Mouse (Mus musculus): Measurements from ENCODE around the gene Egfr. TPM values are rescaled to one million over a fixed set of nuclear protein-coding genes. Genes with fewer than 3 reads are reported as not detected.

Gene Egfr
- polyA plus RNA-seq, 1 experiment: 1.7 TPM

DNA sequence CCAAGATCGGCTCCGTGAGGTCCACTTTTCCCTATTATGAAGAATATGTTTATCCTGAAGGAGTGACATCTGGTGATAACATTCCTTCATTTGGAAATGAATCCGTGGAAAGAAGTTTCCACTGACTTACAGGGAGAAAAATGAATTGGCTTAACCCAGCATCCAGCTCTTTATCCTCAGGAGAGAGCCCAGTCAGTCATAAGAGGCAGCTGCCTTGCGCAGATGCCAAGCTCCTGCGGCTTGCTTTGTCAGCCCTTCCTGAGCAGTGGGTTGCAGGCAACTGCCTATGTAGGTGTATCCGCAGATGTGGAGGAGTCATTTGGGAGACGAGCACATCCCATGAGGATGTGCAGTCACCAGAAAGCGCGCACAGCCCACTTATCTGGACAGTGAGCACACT, 64.4 kb downstream of the Egfr start:
- Histone ChIP-seq H3K4me3 (ENCODE audit: control insufficient read depth, low read depth, low read length) (no peak overlapping the region), H3K36me3 (ENCODE audit: control insufficient read depth, insufficient read depth, low read length) (no peaks in the 10 kb centered on the region), H3K27me3 (ENCODE audit: control insufficient read depth, insufficient read depth, low read length) (no peaks in the 10 kb centered on the region), H3K4me1 (ENCODE audit: control insufficient read depth, insufficient read depth, low read length) (no peaks in the 10 kb centered on the region), H3K27ac (ENCODE audit: control insufficient read depth, insufficient read depth, low read depth, low read length) (peak overlapping the region; percentile 3; the same call in 1 of the 2 replicates)
- TF ChIP-seq POLR2A (IDR thresholded peaks at IDR 0.05; ENCODE audit: control insufficient read depth, low read depth, low read length) (no peak), CTCF (IDR thresholded peaks at IDR 0.05; ENCODE audit: control insufficient read depth, insufficient read depth, insufficient replicate concordance, low read depth, low read length) (no peak)

GRCm38 (mm10) chr11:16817336-16818034, 65.5 kb downstream of the Egfr start:
- Histone ChIP-seq H3K36me3 (ENCODE audit: control insufficient read depth, insufficient read depth, low read length) (no peaks in the 10 kb centered on the region), H3K4me1 (ENCODE audit: control insufficient read depth, insufficient read depth, low read length) (no peaks in the 10 kb centered on the region), H3K27me3 (ENCODE audit: control insufficient read depth, insufficient read depth, low read length) (no peaks in the 10 kb centered on the region), H3K4me3 (ENCODE audit: control insufficient read depth, low read depth, low read length) (no peak overlapping the region), H3K27ac (ENCODE audit: control insufficient read depth, insufficient read depth, low read depth, low read length) (no peak overlapping the region)
- no peak for TF ChIP-seq CTCF (IDR thresholded peaks at IDR 0.05; ENCODE audit: control insufficient read depth, insufficient read depth, insufficient replicate concordance, low read depth, low read length)
- no peak for TF ChIP-seq POLR2A (IDR thresholded peaks at IDR 0.05; ENCODE audit: control insufficient read depth, low read depth, low read length)

GRCm38 (mm10) chr11:16819424-16819823, 67.4 kb downstream of the Egfr start:
- TF ChIP-seq CTCF (IDR thresholded peaks at IDR 0.05; ENCODE audit: control insufficient read depth, insufficient read depth, insufficient replicate concordance, low read depth, low read length) (no peak), POLR2A (IDR thresholded peaks at IDR 0.05; ENCODE audit: control insufficient read depth, low read depth, low read length) (no peak)
- no peaks in the 10 kb centered on the region for H3K36me3 ChIP-seq (ENCODE audit: control insufficient read depth, insufficient read depth, low read length)
- no peak overlapping the region for H3K4me3 ChIP-seq (ENCODE audit: control insufficient read depth, low read depth, low read length)
- H3K4me1 ChIP-seq (ENCODE audit: control insufficient read depth, insufficient read depth, low read length): no peaks in the 10 kb centered on the region
- no peak overlapping the region for H3K27ac ChIP-seq (ENCODE audit: control insufficient read depth, insufficient read depth, low read depth, low read length)
- no peaks in the 10 kb centered on the region for H3K27me3 ChIP-seq (ENCODE audit: control insufficient read depth, insufficient read depth, low read length)

DNA sequence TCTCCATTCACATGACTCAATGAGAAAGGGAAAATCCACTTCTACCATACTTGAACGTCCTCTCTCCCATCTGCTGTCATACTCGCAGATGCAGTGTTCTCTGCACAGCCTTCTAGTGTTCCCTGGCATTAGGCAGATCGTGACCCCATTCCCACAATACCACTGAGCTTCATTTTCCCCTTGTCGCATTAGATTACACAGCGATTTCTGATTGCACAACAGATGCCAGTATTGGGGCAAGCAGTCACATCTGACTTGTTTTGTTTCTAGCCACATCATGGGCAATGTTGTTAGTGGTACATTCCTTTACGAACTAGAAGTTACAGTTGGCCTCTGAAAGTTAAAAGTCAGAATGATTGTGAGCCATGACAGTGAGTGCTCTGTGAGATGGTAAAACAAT, 68.1 kb downstream of the Egfr start:
- Histone ChIP-seq H3K27me3 (ENCODE audit: control insufficient read depth, insufficient read depth, low read length) (no peaks in the 10 kb centered on the region), H3K4me1 (ENCODE audit: control insufficient read depth, insufficient read depth, low read length) (no peaks in the 10 kb centered on the region), H3K4me3 (ENCODE audit: control insufficient read depth, low read depth, low read length) (no peak overlapping the region), H3K36me3 (ENCODE audit: control insufficient read depth, insufficient read depth, low read length) (no peaks in the 10 kb centered on the region), H3K27ac (ENCODE audit: control insufficient read depth, insufficient read depth, low read depth, low read length) (no peak overlapping the region)
- TF ChIP-seq POLR2A (IDR thresholded peaks at IDR 0.05; ENCODE audit: control insufficient read depth, low read depth, low read length): no peak
- TF ChIP-seq CTCF (IDR thresholded peaks at IDR 0.05; ENCODE audit: control insufficient read depth, insufficient read depth, insufficient replicate concordance, low read depth, low read length): no peak

DNA sequence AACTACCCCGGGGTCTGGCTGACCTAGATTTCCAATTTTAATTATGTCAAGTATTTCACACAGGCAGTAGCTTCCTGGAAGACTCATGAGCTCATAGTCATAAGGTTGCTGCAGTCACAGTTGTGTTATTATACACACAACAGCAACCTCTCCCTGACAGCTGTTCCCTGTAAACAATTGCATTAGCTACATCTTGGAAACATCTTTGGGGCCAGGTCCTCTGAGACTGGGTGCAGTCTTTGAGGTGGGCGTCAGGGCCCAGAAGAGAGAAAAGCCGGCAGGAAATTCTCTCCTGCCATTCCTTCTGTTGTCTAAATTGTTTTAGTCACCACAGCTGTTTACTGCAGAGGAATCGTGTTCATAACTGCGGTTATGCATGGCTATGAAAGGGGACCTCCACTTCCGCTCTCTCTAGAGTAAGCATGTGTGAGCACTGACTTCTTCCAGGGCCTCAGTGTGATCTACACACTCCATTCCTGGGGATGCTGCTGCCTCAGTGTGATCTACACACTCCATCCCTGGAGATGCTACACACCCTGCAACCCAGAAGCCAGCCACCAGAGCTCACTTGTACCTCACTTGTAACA, 69.8 kb downstream of the Egfr start:
- Histone ChIP-seq H3K36me3 (ENCODE audit: control insufficient read depth, insufficient read depth, low read length) (no peaks in the 10 kb centered on the region), H3K27ac (ENCODE audit: control insufficient read depth, insufficient read depth, low read depth, low read length) (no peak overlapping the region), H3K4me3 (ENCODE audit: control insufficient read depth, low read depth, low read length) (no peak overlapping the region), H3K4me1 (ENCODE audit: control insufficient read depth, insufficient read depth, low read length) (no peaks in the 10 kb centered on the region), H3K27me3 (ENCODE audit: control insufficient read depth, insufficient read depth, low read length) (no peaks in the 10 kb centered on the region)
- TF ChIP-seq CTCF (IDR thresholded peaks at IDR 0.05; ENCODE audit: control insufficient read depth, insufficient read depth, insufficient replicate concordance, low read depth, low read length) (no peak), POLR2A (IDR thresholded peaks at IDR 0.05; ENCODE audit: control insufficient read depth, low read depth, low read length) (no peak)

- Histone ChIP-seq H3K4me3 (ENCODE audit: control insufficient read depth, low read depth, low read length) (no peak overlapping the region), H3K27me3 (ENCODE audit: control insufficient read depth, insufficient read depth, low read length) (no peaks in the 10 kb centered on the region), H3K27ac (ENCODE audit: control insufficient read depth, insufficient read depth, low read depth, low read length) (no peak overlapping the region), H3K36me3 (ENCODE audit: control insufficient read depth, insufficient read depth, low read length) (no peaks in the 10 kb centered on the region), H3K4me1 (ENCODE audit: control insufficient read depth, insufficient read depth, low read length) (no peaks in the 10 kb centered on the region)
- TF ChIP-seq POLR2A (IDR thresholded peaks at IDR 0.05; ENCODE audit: control insufficient read depth, low read depth, low read length): no peak
Observed at GRCm38 (mm10) chr11:16823830-16824545, 72.0 kb downstream of the Egfr start.

- no peak for TF ChIP-seq POLR2A (IDR thresholded peaks at IDR 0.05; ENCODE audit: control insufficient read depth, low read depth, low read length)
- H3K27ac ChIP-seq (ENCODE audit: control insufficient read depth, insufficient read depth, low read depth, low read length): no peak overlapping the region
Observed at GRCm38 (mm10) chr11:16829468-16829867, 77.5 kb downstream of the Egfr start.

More at GRCm38 (mm10) chr11:16829468-16829867, 77.5 kb downstream of the Egfr start:
- no peaks in the 10 kb centered on the region for H3K27me3 ChIP-seq (ENCODE audit: control insufficient read depth, insufficient read depth, low read length)
- H3K4me1 ChIP-seq (ENCODE audit: control insufficient read depth, insufficient read depth, low read length): no peaks in the 10 kb centered on the region
- H3K36me3 ChIP-seq (ENCODE audit: control insufficient read depth, insufficient read depth, low read length): no peaks in the 10 kb centered on the region
- no peak overlapping the region for H3K4me3 ChIP-seq (ENCODE audit: control insufficient read depth, low read depth, low read length)

Measured in testis, adult 2 months (tissue).